Mouse (Mus musculus): Measurements from ENCODE around the gene Med15. TPM values are rescaled to one million over a fixed set of nuclear protein-coding genes. Genes with fewer than 3 reads are reported as not detected.

Gene Med15
- polyA plus RNA-seq, 1 experiment from 2014 or later, result 47.1 TPM

DNA sequence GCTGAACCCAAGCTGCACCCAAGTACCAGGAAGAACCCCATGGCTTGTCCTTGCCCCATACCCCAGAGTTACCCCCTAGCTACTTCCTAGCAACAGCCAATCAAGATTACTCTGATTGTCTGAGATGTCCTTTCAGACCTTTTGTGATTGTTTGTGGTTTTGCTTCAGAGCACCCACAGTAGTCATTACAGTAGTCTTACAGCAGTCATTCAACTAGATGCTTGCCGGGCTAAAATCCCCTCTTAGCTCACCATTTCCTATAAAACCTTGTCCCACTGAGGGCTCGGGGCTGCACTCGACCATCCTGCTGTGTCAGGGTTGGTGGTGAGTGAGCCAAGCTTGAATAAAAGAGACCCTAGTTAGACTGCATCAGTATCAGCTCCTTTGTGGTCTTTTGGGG, 37.8 kb downstream of the Med15 start:
- peaks cover 12% of the 10 kb centered on the region for H3K36me3 ChIP-seq (ENCODE audit: control insufficient read depth, insufficient read depth, low read length)
- ATAC-seq (ENCODE audit: low read depth), result no peak
- no peak overlapping the region for H3K4me2 ChIP-seq (ENCODE audit: low read depth, low read length)
- H3K4me1 ChIP-seq (replicated peaks; ENCODE audit: control insufficient read depth, insufficient read depth, low read length), result no peaks in the 10 kb centered on the region
- no peak overlapping the region for H3K4me3 ChIP-seq (ENCODE audit: low read length)
- no peak overlapping the region for H3K27ac ChIP-seq (ENCODE audit: low read length)
- 92% methylated on average over 3 of the region's 3 CpGs for WGBS
- H3K9ac ChIP-seq (ENCODE audit: low read length), result no peak overlapping the region
- H3K9me3 ChIP-seq (ENCODE audit: control insufficient read depth, low read length), result no peaks in the 10 kb centered on the region; the same call in 1 of the 2 replicates
- H3K27me3 ChIP-seq (ENCODE audit: control insufficient read depth, insufficient read depth, low read depth, low read length), result no peaks in the 10 kb centered on the region

GRCm38 (mm10) chr16:17669886-17670285, 62.8 kb downstream of the Med15 start:
- H3K4me3 ChIP-seq (ENCODE audit: low read length), result no peak overlapping the region
- no peaks in the 10 kb centered on the region for H3K4me1 ChIP-seq (replicated peaks; ENCODE audit: control insufficient read depth, insufficient read depth, low read length)
- peaks cover 38% of the 10 kb centered on the region for H3K36me3 ChIP-seq (ENCODE audit: control insufficient read depth, insufficient read depth, low read length)
- no peaks in the 10 kb centered on the region for H3K9me3 ChIP-seq (ENCODE audit: control insufficient read depth, low read length)
- no peak overlapping the region for H3K27ac ChIP-seq (ENCODE audit: low read length)
- no peak overlapping the region for H3K9ac ChIP-seq (ENCODE audit: low read length)
- no peak overlapping the region for H3K4me2 ChIP-seq (ENCODE audit: low read depth, low read length)
- ATAC-seq (ENCODE audit: low read depth), result no peak
- no peaks in the 10 kb centered on the region for H3K27me3 ChIP-seq (ENCODE audit: control insufficient read depth, insufficient read depth, low read depth, low read length)

GRCm38 (mm10) chr16:17665568-17665967, 67.1 kb downstream of the Med15 start:
- H3K27ac ChIP-seq (ENCODE audit: low read length), result no peak overlapping the region
- no peak for ATAC-seq (ENCODE audit: low read depth)
- H3K4me1 ChIP-seq (replicated peaks; ENCODE audit: control insufficient read depth, insufficient read depth, low read length), result no peaks in the 10 kb centered on the region
- no peak overlapping the region for H3K4me2 ChIP-seq (ENCODE audit: low read depth, low read length)
- H3K9ac ChIP-seq (ENCODE audit: low read length), result no peak overlapping the region
- no peaks in the 10 kb centered on the region for H3K9me3 ChIP-seq (ENCODE audit: control insufficient read depth, low read length)
- peaks cover 24% of the 10 kb centered on the region for H3K36me3 ChIP-seq (ENCODE audit: control insufficient read depth, insufficient read depth, low read length)
- H3K27me3 ChIP-seq (ENCODE audit: control insufficient read depth, insufficient read depth, low read depth, low read length), result no peaks in the 10 kb centered on the region
- no peak overlapping the region for H3K4me3 ChIP-seq (ENCODE audit: low read length)

DNA sequence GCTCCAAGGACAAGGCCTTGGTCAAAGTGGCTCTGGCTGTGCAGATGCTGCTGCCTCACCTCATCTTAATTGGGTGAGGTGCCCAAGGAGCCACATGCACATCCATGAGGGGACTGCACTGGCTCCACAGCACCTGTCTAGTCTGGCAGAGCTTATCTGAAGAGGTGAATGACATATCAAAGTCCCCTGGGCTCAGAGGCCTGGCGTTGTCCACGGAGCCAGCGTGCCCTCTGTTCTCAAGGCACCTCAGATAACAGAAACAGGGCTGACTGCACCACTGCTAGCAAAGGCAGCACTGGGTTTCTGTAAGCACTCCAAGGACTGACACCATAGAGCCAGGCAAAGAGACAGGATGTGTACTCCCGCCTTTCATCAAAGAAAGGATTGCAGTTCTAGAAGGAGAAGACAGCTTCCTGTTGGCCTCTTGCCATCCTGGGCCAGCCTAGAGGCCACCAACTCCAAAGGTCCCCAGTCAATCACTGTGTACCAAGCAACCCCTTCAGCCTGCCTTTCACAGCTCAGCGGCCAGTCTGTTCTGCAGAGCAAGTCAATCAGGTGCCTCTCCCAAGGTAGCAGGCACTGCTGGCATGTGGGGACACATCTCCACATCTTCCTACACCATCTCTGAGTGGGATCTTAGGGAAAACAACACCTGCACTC, 76.3 kb downstream of the Med15 start:
- Histone ChIP-seq H3K4me2 (ENCODE audit: low read depth, low read length) (no peak overlapping the region), H3K4me3 (ENCODE audit: low read length) (no peak overlapping the region), H3K9me3 (ENCODE audit: control insufficient read depth, low read length) (no peaks in the 10 kb centered on the region), H3K4me1 (replicated peaks; ENCODE audit: control insufficient read depth, insufficient read depth, low read length) (no peaks in the 10 kb centered on the region), H3K9ac (ENCODE audit: low read length) (no peak overlapping the region), H3K27ac (ENCODE audit: low read length) (no peak overlapping the region), H3K36me3 (ENCODE audit: control insufficient read depth, insufficient read depth, low read length) (peaks cover 38% of the 10 kb centered on the region), H3K27me3 (ENCODE audit: control insufficient read depth, insufficient read depth, low read depth, low read length) (no peaks in the 10 kb centered on the region)
- WGBS, result 62% methylated on average over 5 of the region's 5 CpGs
- no peak for ATAC-seq (ENCODE audit: low read depth)

- Histone ChIP-seq H3K9me3 (ENCODE audit: control insufficient read depth, low read length) (no peaks in the 10 kb centered on the region), H3K27me3 (ENCODE audit: control insufficient read depth, insufficient read depth, low read depth, low read length) (no peaks in the 10 kb centered on the region), H3K4me2 (ENCODE audit: low read depth, low read length) (no peak overlapping the region), H3K27ac (ENCODE audit: low read length) (no peak overlapping the region), H3K9ac (ENCODE audit: low read length) (no peak overlapping the region), H3K4me1 (replicated peaks; ENCODE audit: control insufficient read depth, insufficient read depth, low read length) (no peaks in the 10 kb centered on the region), H3K36me3 (ENCODE audit: control insufficient read depth, insufficient read depth, low read length) (peaks cover 28% of the 10 kb centered on the region), H3K4me3 (ENCODE audit: low read length) (no peak overlapping the region)
- 89% methylated on average over 4 of the region's 4 CpGs for WGBS
- no peak for ATAC-seq (ENCODE audit: low read depth)
Measured at GRCm38 (mm10) chr16:17654188-17654795, 78.4 kb downstream of the Med15 start.

GRCm38 (mm10) chr16:17653601-17654000, 79.1 kb downstream of the Med15 start:
- Histone ChIP-seq H3K4me2 (ENCODE audit: low read depth, low read length) (no peak overlapping the region), H3K9ac (ENCODE audit: low read length) (no peak overlapping the region), H3K27ac (ENCODE audit: low read length) (no peak overlapping the region), H3K27me3 (ENCODE audit: control insufficient read depth, insufficient read depth, low read depth, low read length) (no peaks in the 10 kb centered on the region), H3K36me3 (ENCODE audit: control insufficient read depth, insufficient read depth, low read length) (peaks cover 28% of the 10 kb centered on the region), H3K4me1 (replicated peaks; ENCODE audit: control insufficient read depth, insufficient read depth, low read length) (no peaks in the 10 kb centered on the region), H3K4me3 (ENCODE audit: low read length) (no peak overlapping the region), H3K9me3 (ENCODE audit: control insufficient read depth, low read length) (no peaks in the 10 kb centered on the region)
- no peak for ATAC-seq (ENCODE audit: low read depth)
- 88% methylated on average over 5 of the region's 5 CpGs for WGBS

- no peaks in the 10 kb centered on the region for H3K4me1 ChIP-seq (replicated peaks; ENCODE audit: control insufficient read depth, insufficient read depth, low read length)
- H3K36me3 ChIP-seq (ENCODE audit: control insufficient read depth, insufficient read depth, low read length), result peaks cover 28% of the 10 kb centered on the region
- H3K27ac ChIP-seq (ENCODE audit: low read length), result no peak overlapping the region
- WGBS, result 86% methylated on average over 4 of the region's 4 CpGs
- H3K4me3 ChIP-seq (ENCODE audit: low read length), result no peak overlapping the region
- H3K27me3 ChIP-seq (ENCODE audit: control insufficient read depth, insufficient read depth, low read depth, low read length), result no peaks in the 10 kb centered on the region
- no peak overlapping the region for H3K9ac ChIP-seq (ENCODE audit: low read length)
- no peaks in the 10 kb centered on the region for H3K9me3 ChIP-seq (ENCODE audit: control insufficient read depth, low read length)
- no peak overlapping the region for H3K4me2 ChIP-seq (ENCODE audit: low read depth, low read length)
- ATAC-seq (ENCODE audit: low read depth), result no peak
Measured at GRCm38 (mm10) chr16:17652607-17653006, 80.1 kb downstream of the Med15 start.

DNA sequence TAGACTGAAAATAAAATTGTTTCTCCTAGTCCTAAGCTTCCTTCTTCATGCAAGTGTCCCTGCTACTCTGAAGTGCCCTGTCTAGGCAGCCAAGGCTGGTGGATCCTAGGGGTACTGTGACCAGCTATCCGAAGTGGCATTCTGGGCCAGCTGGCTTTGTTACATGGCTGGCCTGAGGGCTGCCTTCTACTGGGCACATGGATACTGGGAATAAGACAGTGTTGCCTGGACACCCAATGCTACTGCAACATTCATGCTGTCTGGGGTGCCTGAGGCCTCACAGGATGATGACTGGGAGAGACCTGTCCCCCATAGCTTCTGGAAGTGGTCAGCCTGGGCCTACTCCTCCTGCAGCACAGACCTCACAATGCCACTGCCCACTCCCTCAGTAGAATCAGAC, 82.0 kb downstream of the Med15 start:
- WGBS, result 96% methylated on average over 1 of the region's 1 CpGs
- H3K36me3 ChIP-seq (ENCODE audit: control insufficient read depth, insufficient read depth, low read length), result peaks cover 28% of the 10 kb centered on the region

DNA sequence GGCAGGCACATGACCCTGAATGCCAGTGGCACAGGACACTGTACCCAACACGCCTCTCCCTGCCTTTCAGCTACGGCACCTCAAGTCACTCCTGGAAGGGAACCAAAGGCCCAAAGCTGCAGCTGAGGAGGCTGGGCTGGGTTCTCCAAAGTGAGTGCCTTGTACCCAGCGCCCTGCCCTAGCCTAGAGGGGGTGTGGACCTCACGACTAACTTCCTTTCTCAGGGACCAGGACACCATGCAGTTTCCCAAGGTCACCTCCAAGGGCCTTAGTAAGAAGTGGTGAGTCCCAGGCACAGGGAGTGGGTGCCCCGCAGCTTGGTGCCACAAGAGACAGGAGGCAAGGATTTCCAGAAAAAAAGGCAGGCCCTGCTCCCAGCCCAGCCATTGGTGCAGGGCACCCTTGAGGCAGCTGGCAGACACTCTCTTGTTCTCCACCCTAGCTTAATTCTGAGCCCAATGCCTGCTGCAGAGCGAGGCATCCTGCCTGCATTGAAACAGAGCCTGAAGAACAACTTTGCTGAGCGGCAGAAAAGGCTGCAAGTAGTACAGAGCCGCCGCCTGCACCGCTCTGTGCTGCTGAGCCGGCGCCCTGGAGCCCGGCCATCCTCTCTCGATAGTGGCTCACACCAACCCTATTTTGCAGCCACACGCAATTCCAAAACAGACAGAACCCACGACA, 82.6 kb downstream of the Med15 start:
- Histone ChIP-seq H3K4me2 (ENCODE audit: low read depth, low read length) (no peak overlapping the region), H3K27ac (ENCODE audit: low read length) (no peak overlapping the region), H3K9ac (ENCODE audit: low read length) (no peak overlapping the region), H3K9me3 (ENCODE audit: control insufficient read depth, low read length) (no peaks in the 10 kb centered on the region), H3K4me1 (replicated peaks; ENCODE audit: control insufficient read depth, insufficient read depth, low read length) (peaks cover 9% of the 10 kb centered on the region), H3K27me3 (ENCODE audit: control insufficient read depth, insufficient read depth, low read depth, low read length) (no peaks in the 10 kb centered on the region), H3K4me3 (ENCODE audit: low read length) (no peak overlapping the region), H3K36me3 (ENCODE audit: control insufficient read depth, insufficient read depth, low read length) (peaks cover 25% of the 10 kb centered on the region)
- 84% methylated on average over 16 of the region's 16 CpGs for WGBS
- no peak for ATAC-seq (ENCODE audit: low read depth)

More for the DNA sequence above, 82.0 kb downstream of the Med15 start:
- Histone ChIP-seq H3K27ac (ENCODE audit: low read length) (no peak overlapping the region), H3K9ac (ENCODE audit: low read length) (no peak overlapping the region), H3K9me3 (ENCODE audit: control insufficient read depth, low read length) (no peaks in the 10 kb centered on the region), H3K4me3 (ENCODE audit: low read length) (no peak overlapping the region), H3K27me3 (ENCODE audit: control insufficient read depth, insufficient read depth, low read depth, low read length) (no peaks in the 10 kb centered on the region), H3K4me1 (replicated peaks; ENCODE audit: control insufficient read depth, insufficient read depth, low read length) (peaks cover 9% of the 10 kb centered on the region), H3K4me2 (ENCODE audit: low read depth, low read length) (no peak overlapping the region)
- no peak for ATAC-seq (ENCODE audit: low read depth)
